Mouse (Mus musculus) megakaryocyte, embryonic 14.5 days (primary cell): ENCODE measurements around the gene Ccdc66. TPM values are rescaled to one million over a fixed set of nuclear protein-coding genes. Genes with fewer than 3 reads are reported as not detected.

Experiments used
- H3K27me3 ChIP-seq: replicated peaks from 2 replicates; pipeline ENCODE3; 2012; ENCODE audit warnings: inconsistent platforms
- H3K36me3 ChIP-seq: replicated peaks from 2 replicates; pipeline ENCODE3; 2012; ENCODE audit warnings: low read length, inconsistent platforms, mixed read lengths
- H3K4me1 ChIP-seq: 2 replicates; pipeline ENCODE4 v1.6.1; 2012; ENCODE audit warnings: inconsistent platforms
- H3K4me3 ChIP-seq: replicated peaks from 2 replicates; pipeline ENCODE3; 2012; ENCODE audit warnings: moderate library complexity, mild to moderate bottlenecking, inconsistent platforms
- H3K9me3 ChIP-seq: 2 replicates; pipeline ENCODE4 v1.6.1; 2012; ENCODE audit warnings: inconsistent platforms
- FLI1 ChIP-seq: IDR thresholded peaks from 2 replicates; pipeline ENCODE4 v1.6.1; 2012; ENCODE audit warnings: low read length, inconsistent platforms, mixed read lengths
- GATA1 ChIP-seq: IDR thresholded peaks from 3 replicates; pipeline ENCODE4 v1.6.1; 2012; ENCODE audit warnings: mixed read lengths, low read length, inconsistent platforms, borderline replicate concordance
- polyA plus RNA-seq: library from polyadenylated mRNA; stranded (reverse); fragments of >175 nt; gene quantifications from 2 replicates; pipeline ENCODE4 v1.2.3, GENCODE M21; 2012; ENCODE audit warnings: low replicate concordance; ENCODE audit not compliant: insufficient read depth

The Ccdc66 gene
- polyA plus RNA-seq, 1 experiment = 0.18 TPM

- TF ChIP-seq FLI1 (no peak), GATA1 (no peak)
- Histone ChIP-seq H3K36me3 (peaks cover 75% of the 10 kb centered on the region), H3K4me1 (peaks cover 9% of the 10 kb centered on the region)
These were observed 67.3 kb downstream of the Ccdc66 start for GRCm38 (mm10) chr14:27440921-27441320.

GRCm38 (mm10) chr14:27436826-27437225 lies 71.4 kb downstream of the Ccdc66 start:
- H3K36me3 ChIP-seq = peaks cover 66% of the 10 kb centered on the region
- H3K4me3 ChIP-seq = no peak overlapping the region
- peaks cover 12% of the 10 kb centered on the region for H3K4me1 ChIP-seq
- H3K9me3 ChIP-seq = no peaks in the 10 kb centered on the region
- no peaks in the 10 kb centered on the region for H3K27me3 ChIP-seq
- no peak for TF ChIP-seq GATA1
- TF ChIP-seq FLI1 = no peak

More at GRCm38 (mm10) chr14:27440921-27441320, 67.3 kb downstream of the Ccdc66 start:
- H3K4me3 ChIP-seq = no peak overlapping the region
- no peaks in the 10 kb centered on the region for H3K9me3 ChIP-seq
- no peaks in the 10 kb centered on the region for H3K27me3 ChIP-seq

- Histone ChIP-seq H3K27me3 (no peaks in the 10 kb centered on the region), H3K4me1 (peaks cover 12% of the 10 kb centered on the region), H3K4me3 (no peak overlapping the region), H3K9me3 (no peaks in the 10 kb centered on the region), H3K36me3 (peaks cover 69% of the 10 kb centered on the region)
- TF ChIP-seq GATA1 (no peak), FLI1 (no peak)
These were observed 72.1 kb downstream of the Ccdc66 start for GRCm38 (mm10) chr14:27436116-27436515.

GRCm38 (mm10) chr14:27432064-27432463 lies 76.2 kb downstream of the Ccdc66 start:
- peaks cover 63% of the 10 kb centered on the region for H3K36me3 ChIP-seq
- no peak for TF ChIP-seq GATA1
- no peak for TF ChIP-seq FLI1
- peaks cover 24% of the 10 kb centered on the region for H3K4me1 ChIP-seq
- no peak overlapping the region for H3K4me3 ChIP-seq
- 0 out of 2 replicates have a peak, but pooled peaks cover 4% of the 10 kb centered on the region for H3K9me3 ChIP-seq
- no peaks in the 10 kb centered on the region for H3K27me3 ChIP-seq

Other genes with a start within 250 kb of the Ccdc66 start
- gene Fam208a, start 79.6 kb downstream of the Ccdc66 start, polyA plus RNA-seq = 0.35 and 0.40 TPM in 2 replicates
- gene Erc2, start 114.0 kb upstream of the Ccdc66 start, polyA plus RNA-seq = 0.10 TPM in 1 of 2 replicates, not detected in the other